Mouse (Mus musculus): Measurements from ENCODE around the gene Dtx3l.
"Not testable (repeated sequence)": the region's sequence is repeated elsewhere in the genome, so short reads cannot be mapped to it uniquely, and the experiment has no call there.

Dtx3l gene

GRCm38 (mm10) chr16:35932179-35933055 is 6.5 kb downstream of the Dtx3l start:
- no peak for DNase-seq (ENCODE audit: low read depth, low spot score)

- no peak for DNase-seq (ENCODE audit: low read depth, low spot score)
Measured at GRCm38 (mm10) chr16:35924341-35924740, 14.6 kb downstream of the Dtx3l start.

GRCm38 (mm10) chr16:35923546-35924198 is 15.3 kb downstream of the Dtx3l start:
- no peak for DNase-seq (ENCODE audit: low read depth, low spot score)

- no peak for DNase-seq (ENCODE audit: low read depth, low spot score)
Measured at GRCm38 (mm10) chr16:35922301-35922895, 16.6 kb downstream of the Dtx3l start.

GRCm38 (mm10) chr16:35921676-35922235 is 17.2 kb downstream of the Dtx3l start:
- DNase-seq (ENCODE audit: low read depth, low spot score) = no peak

- DNase-seq (ENCODE audit: low read depth, low spot score) = no peak
Measured at GRCm38 (mm10) chr16:35918721-35919543, 20.0 kb downstream of the Dtx3l start.

GRCm38 (mm10) chr16:35914301-35914700 is 24.6 kb downstream of the Dtx3l start:
- no peak for DNase-seq (ENCODE audit: low read depth, low spot score)

GRCm38 (mm10) chr16:35913526-35913925 is 25.4 kb downstream of the Dtx3l start:
- DNase-seq (ENCODE audit: low read depth, low spot score) = no peak

GRCm38 (mm10) chr16:35911449-35911848 is 27.5 kb downstream of the Dtx3l start:
- no peak for DNase-seq (ENCODE audit: low read depth, low spot score)

GRCm38 (mm10) chr16:35907432-35908201 is 31.3 kb downstream of the Dtx3l start:
- no peak for DNase-seq (ENCODE audit: low read depth, low spot score)

- no peak for DNase-seq (ENCODE audit: low read depth, low spot score)
Measured at GRCm38 (mm10) chr16:35906887-35907286, 32.1 kb downstream of the Dtx3l start.

GRCm38 (mm10) chr16:35905819-35906485 is 33.0 kb downstream of the Dtx3l start:
- no peak for DNase-seq (ENCODE audit: low read depth, low spot score)

- DNase-seq (ENCODE audit: low read depth, low spot score) = no peak
Measured at GRCm38 (mm10) chr16:35905355-35905754, 33.6 kb downstream of the Dtx3l start.

- no peak for DNase-seq (ENCODE audit: low read depth, low spot score)
Measured at GRCm38 (mm10) chr16:35904121-35904736, 34.7 kb downstream of the Dtx3l start.

GRCm38 (mm10) chr16:35903014-35903640 is 35.8 kb downstream of the Dtx3l start:
- no peak for DNase-seq (ENCODE audit: low read depth, low spot score)

GRCm38 (mm10) chr16:35900541-35900940 is 38.4 kb downstream of the Dtx3l start:
- no peak for DNase-seq (ENCODE audit: low read depth, low spot score)

- no peak for DNase-seq (ENCODE audit: low read depth, low spot score)
Measured at GRCm38 (mm10) chr16:35894997-35895396, 44.0 kb downstream of the Dtx3l start.

GRCm38 (mm10) chr16:35891603-35892002 is 47.3 kb downstream of the Dtx3l start:
- DNase-seq (ENCODE audit: low read depth, low spot score) = not testable (repeated sequence)

- no peak for DNase-seq (ENCODE audit: low read depth, low spot score)
Measured at GRCm38 (mm10) chr16:35890645-35891044, 48.3 kb downstream of the Dtx3l start.
